Mouse (Mus musculus) C2C12 (cell line): ENCODE measurements around the gene Efcab12. TPM values are rescaled to one million over a fixed set of nuclear protein-coding genes. Genes with fewer than 3 reads are reported as not detected.
A peak's percentile ranks its signal among the peaks of the same experiment; 100 is the strongest.

Experiments
- H3K27me3 ChIP-seq: one replicate; pipeline ENCODE4 v1.6.1; 2011; ENCODE audit not compliant: control insufficient read depth, insufficient read depth, insufficient read length
- H3K36me3 ChIP-seq: one replicate; pipeline ENCODE4 v1.6.1; 2011; ENCODE audit not compliant: control insufficient read depth, insufficient read depth
- H3K4me3 ChIP-seq: one replicate; pipeline ENCODE4 v1.5.1; 2011; ENCODE audit warnings: mild to moderate bottlenecking, control low read depth; ENCODE audit not compliant: poor library complexity, insufficient read depth, severe bottlenecking
- H3K79me2 ChIP-seq: one replicate; pipeline ENCODE4 v1.6.1; 2011; ENCODE audit not compliant: control insufficient read depth, insufficient read depth
- H3K79me3 ChIP-seq: one replicate; pipeline ENCODE4 v1.6.1; 2011; ENCODE audit warnings: low read depth, control low read depth
- H3ac ChIP-seq: one replicate; pipeline ENCODE3; 2011; ENCODE audit warnings: low read depth; ENCODE audit not compliant: control insufficient read depth, insufficient read length
- CEBPB ChIP-seq: IDR thresholded peaks from one replicate; pipeline ENCODE4 v1.6.1; 2011; ENCODE audit warnings: low read depth, mild to moderate bottlenecking, control low read depth, moderate library complexity
- CTCF ChIP-seq: IDR thresholded peaks from one replicate; pipeline ENCODE4 v1.5.1; 2011; ENCODE audit not compliant: control insufficient read depth, insufficient read depth, insufficient read length
- FOSL1 ChIP-seq: IDR thresholded peaks from one replicate; pipeline ENCODE4 v1.8.0; 2011; ENCODE audit warnings: mild to moderate bottlenecking, low read length; ENCODE audit not compliant: poor library complexity, insufficient read depth, severe bottlenecking
- MAX ChIP-seq: IDR thresholded peaks from one replicate; pipeline ENCODE4 v1.6.1; 2011; ENCODE audit warnings: mild to moderate bottlenecking, control low read depth
- MYOD1 ChIP-seq: IDR thresholded peaks from one replicate; pipeline ENCODE4 v1.6.1; 2011; ENCODE audit warnings: low read depth; ENCODE audit not compliant: control insufficient read depth, insufficient read length
- MYOG ChIP-seq: IDR thresholded peaks from one replicate; pipeline ENCODE4 v1.6.1; 2011; ENCODE audit not compliant: control insufficient read depth, insufficient read length; ENCODE audit errors: extremely low read depth
- USF1 ChIP-seq: IDR thresholded peaks from one replicate; pipeline ENCODE4 v1.6.1; 2011; ENCODE audit warnings: low read depth, mild to moderate bottlenecking, control low read depth, moderate library complexity
- polyA plus RNA-seq: library from polyadenylated mRNA; unstranded; fragments of >200 nt; fragmentation: generic; extraction: Trizol; gene quantifications from one replicate; pipeline ENCODE4 v1.2.1, GENCODE M21; 2012; ENCODE audit warnings: missing spikeins

Gene Efcab12
- polyA plus RNA-seq, 1 experiment = not detected

DNA sequence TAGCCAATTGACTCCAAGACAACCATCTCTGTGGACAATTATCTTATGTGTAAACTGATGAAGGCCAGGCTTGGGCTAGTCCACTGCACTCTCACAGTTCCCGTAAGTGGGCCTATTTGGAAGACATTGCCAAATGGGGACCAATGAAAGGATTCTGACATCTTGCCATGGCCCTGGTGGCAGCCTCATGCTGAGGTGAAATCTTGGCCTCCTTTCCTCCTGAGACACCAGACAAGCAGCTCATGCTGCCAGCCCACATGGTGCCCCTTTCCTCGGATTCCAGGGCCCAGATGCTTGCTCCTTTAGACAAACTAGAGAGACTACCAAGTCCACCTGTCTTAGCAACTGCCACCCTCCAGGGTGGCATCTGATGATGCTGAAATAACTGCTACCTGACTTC lies 20.1 kb downstream of the Efcab12 start:
- Histone ChIP-seq H3ac (no peak overlapping the region), H3K79me2 (no peaks in the 10 kb centered on the region), H3K27me3 (peaks cover 31% of the 10 kb centered on the region), H3K79me3 (no peaks in the 10 kb centered on the region), H3K4me3 (no peak overlapping the region), H3K36me3 (no peaks in the 10 kb centered on the region)
- TF ChIP-seq FOSL1 = no peak
- TF ChIP-seq MYOG = no peak
- no peak for TF ChIP-seq CTCF
- TF ChIP-seq CEBPB = no peak
- no peak for TF ChIP-seq MYOD1
- no peak for TF ChIP-seq MAX
- no peak for TF ChIP-seq USF1

DNA sequence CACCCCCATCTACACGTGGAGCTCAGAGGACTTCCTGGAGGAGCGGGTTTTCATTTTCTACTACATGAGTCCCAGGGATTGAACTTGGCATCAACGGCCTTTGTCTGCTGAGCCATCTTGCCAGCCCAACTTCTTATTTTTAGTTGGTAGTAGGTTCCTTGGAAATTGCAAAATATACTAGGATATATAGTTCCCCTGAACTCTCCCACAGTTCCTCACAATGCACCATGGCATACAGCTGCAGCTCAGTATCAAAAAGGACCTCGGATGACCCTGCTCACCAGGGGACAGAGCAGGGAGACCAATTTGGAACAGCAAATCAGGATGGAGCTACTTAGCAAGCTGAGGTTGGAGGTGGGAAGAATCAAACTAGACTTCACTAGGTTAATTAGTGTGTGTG lies 23.2 kb downstream of the Efcab12 start:
- peaks cover 22% of the 10 kb centered on the region for H3K27me3 ChIP-seq
- no peaks in the 10 kb centered on the region for H3K79me2 ChIP-seq
- TF ChIP-seq CTCF = no peak
- no peak for TF ChIP-seq MYOD1
- TF ChIP-seq MYOG = no peak
- TF ChIP-seq USF1 = no peak
- no peak overlapping the region for H3K4me3 ChIP-seq
- no peaks in the 10 kb centered on the region for H3K79me3 ChIP-seq
- H3K36me3 ChIP-seq = no peaks in the 10 kb centered on the region
- no peak overlapping the region for H3ac ChIP-seq

GRCm38 (mm10) chr6:115814104-115814503 lies 24.1 kb downstream of the Efcab12 start:
- H3K36me3 ChIP-seq = no peaks in the 10 kb centered on the region
- TF ChIP-seq USF1 (no peak), CTCF (peak; percentile 1)
- H3K4me3 ChIP-seq = no peak overlapping the region
- no peaks in the 10 kb centered on the region for H3K79me3 ChIP-seq
- no peaks in the 10 kb centered on the region for H3K79me2 ChIP-seq
- no peak overlapping the region for H3ac ChIP-seq
- peaks cover 14% of the 10 kb centered on the region for H3K27me3 ChIP-seq

DNA sequence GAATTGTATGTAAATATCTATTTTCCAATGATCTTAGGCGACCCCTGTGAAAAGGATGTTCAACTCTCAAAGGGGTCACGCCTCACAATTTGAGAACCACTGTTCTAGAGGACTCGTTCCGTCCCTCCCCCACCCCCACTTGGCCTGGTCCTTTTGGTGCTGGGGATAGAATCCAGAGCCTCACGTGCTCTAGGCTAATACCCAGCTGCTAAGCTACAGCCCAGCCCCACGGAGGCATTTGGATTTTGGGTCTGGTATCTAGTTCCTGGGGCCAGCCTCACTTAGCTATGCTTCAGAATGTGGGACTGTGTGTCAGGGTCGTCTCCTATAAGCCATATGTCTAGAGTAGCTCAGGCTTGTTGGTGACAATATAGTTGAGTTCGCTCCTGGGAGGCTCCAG lies 26.6 kb downstream of the Efcab12 start:
- peaks cover 12% of the 10 kb centered on the region for H3K36me3 ChIP-seq
- H3K27me3 ChIP-seq = peaks cover 6% of the 10 kb centered on the region
- H3ac ChIP-seq = no peak overlapping the region
- no peak for TF ChIP-seq FOSL1
- TF ChIP-seq USF1 = no peak
- no peak for TF ChIP-seq MAX
- TF ChIP-seq CEBPB = no peak
- no peak for TF ChIP-seq CTCF
- no peak for TF ChIP-seq MYOD1
- TF ChIP-seq MYOG = no peak
- peaks cover 21% of the 10 kb centered on the region for H3K79me2 ChIP-seq
- peaks cover 18% of the 10 kb centered on the region for H3K79me3 ChIP-seq
- H3K4me3 ChIP-seq = no peak overlapping the region

DNA sequence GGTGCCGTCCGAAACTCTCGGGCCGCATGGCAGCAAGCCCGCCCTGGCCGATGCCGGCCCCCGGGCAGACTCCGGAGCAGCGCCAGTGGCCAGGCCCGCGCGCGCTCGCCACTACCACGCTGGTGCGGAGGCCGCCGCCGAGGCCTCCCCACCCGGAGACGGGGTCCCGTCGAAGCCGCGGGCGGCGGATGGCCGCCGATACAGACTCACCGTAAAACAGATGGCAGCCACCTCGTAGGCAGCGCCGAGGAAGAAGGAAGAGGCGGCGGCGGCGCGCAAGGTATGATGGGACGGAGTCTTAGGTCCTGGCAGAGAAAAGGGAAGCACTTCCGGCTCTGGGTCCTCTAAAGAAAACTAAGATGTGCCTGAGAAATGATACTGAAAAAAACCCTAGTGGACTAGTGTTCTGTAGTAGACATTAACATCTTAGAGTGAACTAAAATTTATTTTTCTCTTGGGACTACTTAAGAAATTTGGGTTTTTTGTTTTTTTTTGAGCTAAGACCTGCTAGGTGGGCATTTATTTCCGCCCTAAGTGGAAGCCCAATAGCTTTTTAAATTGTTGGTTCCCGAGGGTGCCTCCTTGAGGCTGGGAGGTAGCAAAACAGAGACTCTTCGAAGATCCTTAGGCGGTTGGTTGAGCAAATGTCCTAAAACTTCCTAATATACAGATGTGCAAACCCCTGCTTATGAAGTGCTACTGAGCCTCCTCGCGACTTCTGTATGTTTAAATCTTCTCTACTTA lies 29.6 kb downstream of the Efcab12 start, which contains the start of gene Rpl32:
Gene Rpl32 (minus strand): TSS at position 260 of the 744 bp plus-strand sequence.
- H3ac ChIP-seq = peak within 1 kb of the TSS; percentile 99
- peaks cover 43% of the 10 kb centered on the region for H3K79me2 ChIP-seq
- TF ChIP-seq MAX (peak; percentile 46), USF1 (peak; percentile 3), CTCF (no peak)
- peaks cover 37% of the 10 kb centered on the region for H3K36me3 ChIP-seq
- H3K27me3 ChIP-seq = no peaks in the 10 kb centered on the region
- peaks cover 35% of the 10 kb centered on the region for H3K79me3 ChIP-seq
- peak within 1 kb of the TSS; percentile 99 for H3K4me3 ChIP-seq

DNA sequence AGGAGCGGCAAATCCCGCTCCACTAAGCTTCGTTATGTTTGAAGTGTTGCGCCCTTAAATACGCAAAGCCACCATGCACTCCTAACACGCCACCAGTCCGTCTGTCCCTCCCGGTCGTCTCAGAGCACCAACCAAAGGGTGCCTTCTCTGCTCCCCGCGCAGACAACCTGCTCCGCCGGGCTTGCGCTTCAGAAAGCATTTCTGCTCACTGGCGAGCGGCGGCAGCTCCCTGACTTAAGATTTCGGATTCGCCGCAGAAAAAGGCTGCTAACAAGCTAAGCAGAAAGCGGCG lies 30.1 kb downstream of the Efcab12 start:
- H3K36me3 ChIP-seq = peaks cover 38% of the 10 kb centered on the region
- no peak for TF ChIP-seq MAX
- no peak for TF ChIP-seq MYOD1
- TF ChIP-seq MYOG = no peak
- no peak for TF ChIP-seq CEBPB
- TF ChIP-seq CTCF = no peak
- no peak for TF ChIP-seq USF1
- no peak for TF ChIP-seq FOSL1
- peaks cover 43% of the 10 kb centered on the region for H3K79me2 ChIP-seq
- H3ac ChIP-seq = peak overlapping the region; percentile 99
- peaks cover 35% of the 10 kb centered on the region for H3K79me3 ChIP-seq
- H3K4me3 ChIP-seq = peak overlapping the region; percentile 99
- H3K27me3 ChIP-seq = no peaks in the 10 kb centered on the region
